Mouse (Mus musculus): ENCODE data around the gene Xndc1. TPM values are rescaled to one million over a fixed set of nuclear protein-coding genes. Genes with fewer than 3 reads are reported as not detected.

Gene Xndc1
- polyA plus RNA-seq, 1 experiment from 2014 or later = 29.6 TPM

DNA sequence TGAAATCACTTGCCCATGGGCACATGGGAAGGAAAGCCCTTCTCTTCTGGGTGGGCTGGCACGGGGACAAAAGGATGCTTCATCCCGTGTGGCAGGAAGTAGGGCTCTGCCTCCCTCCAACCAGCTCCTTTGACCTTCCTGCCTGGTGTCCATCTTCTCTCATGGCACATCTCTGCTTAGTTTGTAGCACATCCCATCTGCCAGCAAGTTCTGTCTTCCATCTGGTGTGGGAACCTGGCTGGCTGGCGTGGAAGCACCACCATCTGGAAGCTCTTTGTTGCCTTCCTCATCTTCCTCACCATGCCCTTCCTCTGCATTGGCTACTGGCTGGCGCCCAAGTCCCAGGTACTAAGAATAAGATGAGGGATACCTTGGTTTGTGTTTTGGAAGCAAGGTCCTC, 22.0 kb downstream of the Xndc1 start:
- Histone ChIP-seq H3K36me3 (replicated peaks) (0 out of 2 replicates have a peak, but pooled peaks cover 2% of the 10 kb centered on the region), H3K4me2 (no peak overlapping the region), H3K27me3 (replicated peaks) (no peaks in the 10 kb centered on the region), H3K9ac (no peak overlapping the region), H3K4me3 (no peak overlapping the region), H3K9me3 (no peaks in the 10 kb centered on the region), H3K4me1 (no peaks in the 10 kb centered on the region), H3K27ac (no peak overlapping the region)
- ATAC-seq (replicated peaks) = no peak
- 92% methylated on average over 4 of the region's 4 CpGs for WGBS

DNA sequence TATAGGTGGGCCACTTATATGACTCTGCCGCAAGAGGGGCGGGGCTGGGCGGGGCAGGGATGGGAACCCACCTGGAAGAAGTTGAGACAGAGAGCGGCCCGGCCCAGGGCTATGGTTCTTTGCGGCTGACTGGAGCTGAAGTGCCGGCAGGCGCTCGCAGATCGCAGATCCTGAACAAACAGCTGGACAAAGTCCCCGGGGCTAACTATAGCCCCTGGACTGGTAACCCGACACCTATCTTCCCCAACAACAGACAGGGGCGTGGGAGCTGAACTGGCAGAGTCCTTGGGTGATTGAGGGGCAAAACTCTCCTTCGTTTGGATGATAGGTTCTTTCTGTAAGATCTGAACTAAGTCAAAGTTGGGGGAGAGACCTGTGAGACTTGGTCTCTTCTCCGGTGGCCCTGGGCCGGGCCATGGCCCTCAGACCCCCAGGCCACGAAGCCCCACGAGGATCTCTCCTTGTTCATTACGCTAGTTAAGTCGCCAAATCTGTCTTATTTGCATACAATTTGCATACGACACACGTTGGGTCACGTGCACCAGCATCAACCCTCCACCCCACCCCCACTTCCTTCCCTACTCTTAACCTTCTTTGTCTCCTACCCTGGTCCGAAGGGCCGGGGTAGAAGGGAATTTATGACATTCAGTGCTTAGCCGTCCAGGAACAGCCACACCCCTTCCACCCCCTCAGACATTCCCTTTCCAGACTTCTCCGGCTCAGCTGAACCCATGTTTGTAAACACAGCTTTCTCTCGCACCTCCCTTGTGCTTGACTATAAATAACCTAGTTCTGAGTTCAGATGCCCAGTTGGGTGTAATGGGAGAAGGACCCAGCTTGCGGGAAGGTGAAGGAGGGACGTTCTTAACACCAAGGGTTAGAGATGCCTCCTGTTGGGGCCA, 34.7 kb downstream of the Xndc1 start:
- Histone ChIP-seq H3K27ac (no peak overlapping the region), H3K9me3 (no peaks in the 10 kb centered on the region), H3K9ac (no peak overlapping the region), H3K4me3 (no peak overlapping the region), H3K4me2 (peak overlapping the region; percentile 39), H3K4me1 (peaks cover 9% of the 10 kb centered on the region), H3K27me3 (replicated peaks) (no peaks in the 10 kb centered on the region), H3K36me3 (replicated peaks) (no peaks in the 10 kb centered on the region)
- 6% methylated on average over 30 of the region's 30 CpGs for WGBS
- peak; percentile 38; the same call in 1 of the 2 replicates for ATAC-seq (replicated peaks)

DNA sequence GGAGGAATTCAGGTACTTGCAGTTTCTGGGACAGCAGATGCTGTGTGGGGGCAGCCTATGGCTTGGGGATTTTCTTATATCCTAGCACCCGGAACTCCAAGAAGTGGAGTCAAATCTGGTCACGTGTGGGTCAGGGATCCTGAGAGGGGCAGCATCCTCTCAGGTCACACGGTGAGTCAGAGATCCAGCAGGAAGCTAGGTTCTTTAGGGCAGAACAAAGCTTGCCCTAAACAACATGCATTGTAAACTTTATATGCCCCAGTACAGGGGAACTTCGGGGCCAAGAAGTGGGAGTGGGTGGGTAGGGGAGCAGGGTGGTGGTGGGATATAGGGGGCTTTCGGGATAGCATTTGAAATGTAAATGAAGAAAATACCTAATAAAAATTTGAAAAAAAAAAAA, 35.6 kb downstream of the Xndc1 start:
- no peak overlapping the region for H3K4me2 ChIP-seq
- ATAC-seq (replicated peaks) = no peak
- WGBS = 67% methylated on average over 5 of the region's 5 CpGs

GRCm38 (mm10) chr7:102101487-102101886, 36.2 kb downstream of the Xndc1 start, which contains the start of gene Art1:
Gene Art1, plus strand, starts transcription at chr7:102101743.
- no peak for ATAC-seq (replicated peaks)
- H3K4me2 ChIP-seq = no peak within 1 kb of the TSS
- no peaks in the 10 kb centered on the region for H3K36me3 ChIP-seq (replicated peaks)
- no peak within 1 kb of the TSS for H3K9ac ChIP-seq
- 42% methylated on average over 5 of the region's 5 CpGs for WGBS
- no peaks in the 10 kb centered on the region for H3K9me3 ChIP-seq
- no peak within 1 kb of the TSS for H3K27ac ChIP-seq
- peaks cover 9% of the 10 kb centered on the region for H3K4me1 ChIP-seq
- no peaks in the 10 kb centered on the region for H3K27me3 ChIP-seq (replicated peaks)
- H3K4me3 ChIP-seq = no peak within 1 kb of the TSS

More for the DNA sequence above, 35.6 kb downstream of the Xndc1 start:
- H3K27me3 ChIP-seq (replicated peaks) = no peaks in the 10 kb centered on the region
- no peak overlapping the region for H3K4me3 ChIP-seq
- H3K9ac ChIP-seq = no peak overlapping the region
- peaks cover 9% of the 10 kb centered on the region for H3K4me1 ChIP-seq
- H3K27ac ChIP-seq = no peak overlapping the region
- no peaks in the 10 kb centered on the region for H3K36me3 ChIP-seq (replicated peaks)
- H3K9me3 ChIP-seq = no peaks in the 10 kb centered on the region

GRCm38 (mm10) chr7:102102241-102102640, 36.9 kb downstream of the Xndc1 start:
- 41% methylated on average over 8 of the region's 8 CpGs for WGBS

GRCm38 (mm10) chr7:102102696-102103095, 37.4 kb downstream of the Xndc1 start:
- Histone ChIP-seq H3K4me2 (no peak overlapping the region), H3K36me3 (replicated peaks) (no peaks in the 10 kb centered on the region), H3K27ac (no peak overlapping the region), H3K4me3 (no peak overlapping the region), H3K9me3 (no peaks in the 10 kb centered on the region), H3K4me1 (peaks cover 16% of the 10 kb centered on the region), H3K9ac (no peak overlapping the region), H3K27me3 (replicated peaks) (no peaks in the 10 kb centered on the region)
- WGBS = 40% methylated on average over 6 of the region's 6 CpGs
- no peak for ATAC-seq (replicated peaks)

More at GRCm38 (mm10) chr7:102102241-102102640, 36.9 kb downstream of the Xndc1 start:
- no peak overlapping the region for H3K9ac ChIP-seq
- H3K4me2 ChIP-seq = no peak overlapping the region
- no peaks in the 10 kb centered on the region for H3K27me3 ChIP-seq (replicated peaks)
- H3K4me1 ChIP-seq = peaks cover 15% of the 10 kb centered on the region
- H3K9me3 ChIP-seq = no peaks in the 10 kb centered on the region
- no peak overlapping the region for H3K27ac ChIP-seq
- no peaks in the 10 kb centered on the region for H3K36me3 ChIP-seq (replicated peaks)
- H3K4me3 ChIP-seq = no peak overlapping the region
- ATAC-seq (replicated peaks) = no peak

GRCm38 (mm10) chr7:102103555-102103954, 38.2 kb downstream of the Xndc1 start:
- Histone ChIP-seq H3K36me3 (replicated peaks) (no peaks in the 10 kb centered on the region), H3K27me3 (replicated peaks) (no peaks in the 10 kb centered on the region), H3K9me3 (no peaks in the 10 kb centered on the region), H3K4me3 (no peak overlapping the region), H3K27ac (no peak overlapping the region), H3K4me1 (peaks cover 16% of the 10 kb centered on the region), H3K4me2 (no peak overlapping the region), H3K9ac (no peak overlapping the region)
- WGBS = 84% methylated on average over 2 of the region's 2 CpGs
- ATAC-seq (replicated peaks) = no peak

GRCm38 (mm10) chr7:102104126-102104525, 38.8 kb downstream of the Xndc1 start:
- H3K36me3 ChIP-seq (replicated peaks) = no peaks in the 10 kb centered on the region
- H3K4me3 ChIP-seq = no peak overlapping the region
- no peak overlapping the region for H3K4me2 ChIP-seq
- no peaks in the 10 kb centered on the region for H3K9me3 ChIP-seq
- peaks cover 16% of the 10 kb centered on the region for H3K4me1 ChIP-seq
- 74% methylated on average over 5 of the region's 5 CpGs for WGBS
- H3K9ac ChIP-seq = no peak overlapping the region
- no peak for ATAC-seq (replicated peaks)
- no peaks in the 10 kb centered on the region for H3K27me3 ChIP-seq (replicated peaks)
- no peak overlapping the region for H3K27ac ChIP-seq

DNA sequence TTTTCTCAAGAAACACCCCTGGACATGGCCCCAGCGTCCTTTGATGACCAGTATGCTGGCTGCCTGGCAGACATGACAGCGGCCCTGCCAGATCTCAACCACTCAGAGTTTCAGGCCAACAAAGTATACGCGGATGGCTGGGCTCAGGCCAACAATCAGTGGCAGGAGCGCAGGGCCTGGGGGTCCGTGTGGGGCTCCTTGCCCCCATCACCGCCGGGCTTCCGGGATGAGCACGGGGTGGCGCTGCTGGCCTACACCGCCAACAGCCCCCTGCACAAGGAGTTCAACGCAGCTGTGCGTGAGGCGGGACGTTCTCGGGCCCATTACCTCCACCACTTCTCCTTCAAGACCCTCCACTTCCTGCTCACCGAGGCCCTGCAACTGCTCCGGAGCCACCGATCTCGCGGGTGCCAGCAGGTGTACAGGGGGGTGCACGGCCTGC, 41.4 kb downstream of the Xndc1 start:
- Histone ChIP-seq H3K27me3 (replicated peaks) (no peaks in the 10 kb centered on the region), H3K36me3 (replicated peaks) (no peaks in the 10 kb centered on the region), H3K9me3 (no peaks in the 10 kb centered on the region), H3K4me1 (peaks cover 7% of the 10 kb centered on the region; the same call in 1 of the 2 replicates), H3K4me3 (peak overlapping the region; percentile 24), H3K4me2 (peak overlapping the region; percentile 46), H3K9ac (peak overlapping the region; percentile 24; the same call in 1 of the 2 replicates), H3K27ac (no peak overlapping the region)
- ATAC-seq (replicated peaks) = peak; percentile 51
- 22% methylated on average over 23 of the region's 23 CpGs for WGBS

DNA sequence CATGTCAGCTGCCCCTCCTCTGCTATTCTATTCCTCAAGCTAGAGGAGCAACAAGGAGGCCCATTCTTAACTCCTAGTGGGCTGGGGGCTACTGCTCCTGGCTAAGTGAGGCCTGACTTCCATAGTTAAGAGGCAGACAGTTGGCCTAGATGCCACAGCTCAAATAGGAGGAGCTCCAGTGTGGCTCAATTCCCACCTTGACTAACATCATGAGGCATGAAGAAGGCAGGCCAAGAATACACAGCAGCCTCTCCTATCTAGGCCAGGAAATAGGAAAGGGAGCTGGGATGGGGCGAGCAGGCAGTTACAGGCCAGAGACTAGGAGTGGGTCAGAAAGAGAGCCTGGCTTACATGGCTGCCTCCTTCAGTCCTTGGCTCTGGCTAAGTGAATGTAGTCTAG, 42.9 kb downstream of the Xndc1 start:
- 0 out of 2 replicates have a peak, but pooled peaks have one; percentile 19 for ATAC-seq (replicated peaks)
- WGBS = 91% methylated on average over 1 of the region's 1 CpGs
- no peaks in the 10 kb centered on the region for H3K36me3 ChIP-seq (replicated peaks)

GRCm38 (mm10) chr7:102109171-102109570, 43.9 kb downstream of the Xndc1 start, which contains the start of gene Art5:
Gene Art5, minus strand, starts transcription at chr7:102109489.
- no peak within 1 kb of the TSS for H3K27ac ChIP-seq
- no peak for ATAC-seq (replicated peaks)
- no peak within 1 kb of the TSS for H3K4me3 ChIP-seq
- 81% methylated on average over 7 of the region's 7 CpGs for WGBS
- peaks cover 7% of the 10 kb centered on the region; the same call in 1 of the 2 replicates for H3K4me1 ChIP-seq
- no peaks in the 10 kb centered on the region for H3K27me3 ChIP-seq (replicated peaks)
- no peaks in the 10 kb centered on the region for H3K9me3 ChIP-seq
- H3K36me3 ChIP-seq (replicated peaks) = no peaks in the 10 kb centered on the region
- H3K4me2 ChIP-seq = no peak within 1 kb of the TSS
- H3K9ac ChIP-seq = no peak within 1 kb of the TSS

More for the DNA sequence above, 42.9 kb downstream of the Xndc1 start:
- Histone ChIP-seq H3K4me1 (peaks cover 7% of the 10 kb centered on the region; the same call in 1 of the 2 replicates), H3K27ac (no peak overlapping the region), H3K9me3 (no peaks in the 10 kb centered on the region), H3K9ac (no peak overlapping the region), H3K27me3 (replicated peaks) (no peaks in the 10 kb centered on the region), H3K4me3 (no peak overlapping the region), H3K4me2 (no peak overlapping the region)

GRCm38 (mm10) chr7:102109746-102110145, 44.4 kb downstream of the Xndc1 start:
- H3K36me3 ChIP-seq (replicated peaks) = no peaks in the 10 kb centered on the region
- H3K4me3 ChIP-seq = no peak overlapping the region
- ATAC-seq (replicated peaks) = no peak
- no peaks in the 10 kb centered on the region for H3K27me3 ChIP-seq (replicated peaks)
- 91% methylated on average over 4 of the region's 4 CpGs for WGBS
- no peak overlapping the region for H3K27ac ChIP-seq
- H3K9me3 ChIP-seq = no peaks in the 10 kb centered on the region
- peaks cover 7% of the 10 kb centered on the region; the same call in 1 of the 2 replicates for H3K4me1 ChIP-seq
- no peak overlapping the region for H3K9ac ChIP-seq
- no peak overlapping the region for H3K4me2 ChIP-seq

Data from midbrain, embryonic 15.5 days (tissue).